Mouse (Mus musculus) neural tube, embryonic 13.5 days (tissue): Measurements from ENCODE around the gene Polr2b. TPM values are rescaled to one million over a fixed set of nuclear protein-coding genes. Genes with fewer than 3 reads are reported as not detected.

ENCODE experiments used
- ATAC-seq: fragments of 200-750 bp; cut with Nextera tagmentation; 2 replicates; pipeline ENCODE4 v1.8.0; 2017; ENCODE audit warnings: low read depth, mild to moderate bottlenecking, moderate TSS enrichment, moderate library complexity
- H3K27ac ChIP-seq: fragments of 300-500 bp; sonication (generic); replicated peaks from 2 replicates; pipeline ENCODE4 v1.5.1; 2015; ENCODE audit warnings: moderate library complexity, mild to moderate bottlenecking, inconsistent platforms
- H3K27me3 ChIP-seq: fragments of 300-500 bp; sonication (generic); 2 replicates; pipeline ENCODE4 v1.6.1; 2015; ENCODE audit warnings: mild to moderate bottlenecking, inconsistent platforms
- H3K36me3 ChIP-seq: fragments of 300-500 bp; sonication (generic); 2 replicates; pipeline ENCODE4 v1.6.1; 2015; ENCODE audit warnings: mild to moderate bottlenecking, inconsistent platforms
- H3K4me1 ChIP-seq: fragments of 300-500 bp; sonication (generic); replicated peaks from 2 replicates; pipeline ENCODE4 v1.6.1; 2015; ENCODE audit warnings: inconsistent platforms
- H3K4me2 ChIP-seq: fragments of 300-500 bp; sonication (generic); 2 replicates; pipeline ENCODE4 v1.6.1; 2015; ENCODE audit warnings: inconsistent platforms, mild to moderate bottlenecking, moderate library complexity
- H3K4me3 ChIP-seq: fragments of 300-500 bp; sonication (generic); 2 replicates; pipeline ENCODE4 v1.5.1; 2015; ENCODE audit warnings: mild to moderate bottlenecking, inconsistent platforms
- H3K9ac ChIP-seq: fragments of 300-500 bp; sonication (generic); 2 replicates; pipeline ENCODE4 v1.6.1; 2015; ENCODE audit warnings: moderate library complexity, mild to moderate bottlenecking, inconsistent platforms
- H3K9me3 ChIP-seq: fragments of 300-500 bp; sonication (generic); 2 replicates; pipeline ENCODE4 v1.6.1; 2016; ENCODE audit warnings: inconsistent platforms
- WGBS: fragments of 180-500 bp; shearing (Covaris S2); methylation state at CpG from one replicate; pipeline ENCODE4 v1.1.7; 2015; 5-methylcytosine and 5-hydroxymethylcytosine counted together
- polyA plus RNA-seq: library from polyadenylated mRNA; unstranded; fragments of >200 nt; fragmentation: Nextera tagmentation; extraction: Ambion mirVana; gene quantifications from 2 replicates; pipeline ENCODE4 v1.2.1, GENCODE M21; 2015

The Polr2b gene
- polyA plus RNA-seq, 1 experiment from 2014 or later = 62.3 TPM

- no peak for ATAC-seq
- H3K4me2 ChIP-seq = no peak overlapping the region
- no peaks in the 10 kb centered on the region for H3K27me3 ChIP-seq
- whole genome bisulfite sequencing = 60% methylated on average over 9 of the region's 9 CpGs
- H3K4me1 ChIP-seq = no peaks in the 10 kb centered on the region
- no peak overlapping the region for H3K4me3 ChIP-seq
- no peak overlapping the region for H3K27ac ChIP-seq
- H3K36me3 ChIP-seq = no peaks in the 10 kb centered on the region
- no peak overlapping the region for H3K9ac ChIP-seq
- no peaks in the 10 kb centered on the region for H3K9me3 ChIP-seq
Measured at GRCm38 (mm10) chr5:77384724-77385123, 74.8 kb downstream of the Polr2b start.

GRCm38 (mm10) chr5:77385221-77385620, 75.3 kb downstream of the Polr2b start:
- WGBS = 68% methylated on average over 5 of the region's 5 CpGs
- Histone ChIP-seq H3K27ac (no peak overlapping the region), H3K9ac (no peak overlapping the region), H3K36me3 (no peaks in the 10 kb centered on the region), H3K4me2 (no peak overlapping the region), H3K9me3 (no peaks in the 10 kb centered on the region), H3K4me1 (no peaks in the 10 kb centered on the region), H3K27me3 (no peaks in the 10 kb centered on the region), H3K4me3 (no peak overlapping the region)
- no peak for ATAC-seq

- no peaks in the 10 kb centered on the region for H3K4me1 ChIP-seq
- no peaks in the 10 kb centered on the region for H3K9me3 ChIP-seq
- no peak overlapping the region for H3K27ac ChIP-seq
- no peaks in the 10 kb centered on the region for H3K36me3 ChIP-seq
- no peak overlapping the region for H3K9ac ChIP-seq
- no peak overlapping the region for H3K4me2 ChIP-seq
- no peaks in the 10 kb centered on the region for H3K27me3 ChIP-seq
- ATAC-seq = no peak
- H3K4me3 ChIP-seq = no peak overlapping the region
- 80% methylated on average over 6 of the region's 6 CpGs for WGBS
Measured at GRCm38 (mm10) chr5:77385900-77386595, 76.1 kb downstream of the Polr2b start.

GRCm38 (mm10) chr5:77386596-77387413, 76.9 kb downstream of the Polr2b start:
- Histone ChIP-seq H3K27me3 (no peaks in the 10 kb centered on the region), H3K4me3 (no peak overlapping the region), H3K36me3 (no peaks in the 10 kb centered on the region), H3K9me3 (no peaks in the 10 kb centered on the region), H3K4me1 (no peaks in the 10 kb centered on the region), H3K4me2 (no peak overlapping the region), H3K9ac (no peak overlapping the region), H3K27ac (no peak overlapping the region)
- no peak for ATAC-seq
- 79% methylated on average over 10 of the region's 10 CpGs for WGBS

GRCm38 (mm10) chr5:77387414-77387704, 77.4 kb downstream of the Polr2b start:
- ATAC-seq = no peak
- Histone ChIP-seq H3K9me3 (no peaks in the 10 kb centered on the region), H3K9ac (no peak overlapping the region), H3K4me1 (no peaks in the 10 kb centered on the region), H3K36me3 (no peaks in the 10 kb centered on the region), H3K4me2 (no peak overlapping the region), H3K27ac (no peak overlapping the region), H3K4me3 (no peak overlapping the region), H3K27me3 (no peaks in the 10 kb centered on the region)
- 83% methylated on average over 8 of the region's 8 CpGs for WGBS

GRCm38 (mm10) chr5:77388359-77388758, 78.4 kb downstream of the Polr2b start:
- no peaks in the 10 kb centered on the region for H3K4me1 ChIP-seq
- no peaks in the 10 kb centered on the region for H3K9me3 ChIP-seq
- 81% methylated on average over 6 of the region's 6 CpGs for WGBS
- no peak for ATAC-seq
- no peaks in the 10 kb centered on the region for H3K27me3 ChIP-seq
- H3K4me3 ChIP-seq = no peak overlapping the region
- no peak overlapping the region for H3K27ac ChIP-seq
- no peak overlapping the region for H3K4me2 ChIP-seq
- no peak overlapping the region for H3K9ac ChIP-seq
- H3K36me3 ChIP-seq = no peaks in the 10 kb centered on the region

- H3K27me3 ChIP-seq = no peaks in the 10 kb centered on the region
- 93% methylated on average over 2 of the region's 2 CpGs for WGBS
Measured at GRCm38 (mm10) chr5:77390272-77390671, 80.3 kb downstream of the Polr2b start.

GRCm38 (mm10) chr5:77393094-77393619, 83.2 kb downstream of the Polr2b start:
- no peak overlapping the region for H3K9ac ChIP-seq
- no peak overlapping the region for H3K4me2 ChIP-seq
- 89% methylated on average over 10 of the region's 10 CpGs for WGBS
- H3K9me3 ChIP-seq = no peaks in the 10 kb centered on the region
- H3K27ac ChIP-seq = no peak overlapping the region
- H3K4me3 ChIP-seq = no peak overlapping the region
- H3K36me3 ChIP-seq = no peaks in the 10 kb centered on the region
- H3K27me3 ChIP-seq = no peaks in the 10 kb centered on the region
- H3K4me1 ChIP-seq = peaks cover 4% of the 10 kb centered on the region
- ATAC-seq = no peak

More at GRCm38 (mm10) chr5:77390272-77390671, 80.3 kb downstream of the Polr2b start:
- no peak for ATAC-seq
- Histone ChIP-seq H3K36me3 (no peaks in the 10 kb centered on the region), H3K9me3 (no peaks in the 10 kb centered on the region), H3K4me2 (no peak overlapping the region), H3K4me1 (peaks cover 4% of the 10 kb centered on the region), H3K27ac (no peak overlapping the region), H3K4me3 (no peak overlapping the region), H3K9ac (no peak overlapping the region)

GRCm38 (mm10) chr5:77393990-77394618, 84.2 kb downstream of the Polr2b start:
- Histone ChIP-seq H3K4me1 (peaks cover 4% of the 10 kb centered on the region), H3K9me3 (no peaks in the 10 kb centered on the region), H3K4me2 (no peak overlapping the region), H3K9ac (no peak overlapping the region), H3K36me3 (no peaks in the 10 kb centered on the region), H3K27ac (no peak overlapping the region), H3K4me3 (no peak overlapping the region), H3K27me3 (no peaks in the 10 kb centered on the region)
- ATAC-seq = peak; percentile 27; the same call in 1 of the 2 replicates
- 41% methylated on average over 9 of the region's 9 CpGs for WGBS

GRCm38 (mm10) chr5:77398285-77399057, 88.5 kb downstream of the Polr2b start:
- WGBS = 71% methylated on average over 14 of the region's 14 CpGs
- no peak overlapping the region for H3K27ac ChIP-seq

More at GRCm38 (mm10) chr5:77398285-77399057, 88.5 kb downstream of the Polr2b start:
- no peaks in the 10 kb centered on the region for H3K9me3 ChIP-seq
- H3K4me1 ChIP-seq = peaks cover 4% of the 10 kb centered on the region
- no peak overlapping the region for H3K4me3 ChIP-seq
- ATAC-seq = no peak
- H3K4me2 ChIP-seq = no peak overlapping the region
- H3K36me3 ChIP-seq = no peaks in the 10 kb centered on the region
- H3K27me3 ChIP-seq = 0 out of 2 replicates have a peak, but pooled peaks cover 2% of the 10 kb centered on the region
- H3K9ac ChIP-seq = no peak overlapping the region
